Mouse (Mus musculus) spleen, adult 18-20 months (tissue): ENCODE results near the gene Zbtb45.

ENCODE experiments used
- DNase-seq, 2 experiments: peaks; one replicate each; pipeline ENCODE4 v3.0.0; 2022; ENCODE audit warnings: mixed read lengths in 2 of 2

The Zbtb45 gene

DNA sequence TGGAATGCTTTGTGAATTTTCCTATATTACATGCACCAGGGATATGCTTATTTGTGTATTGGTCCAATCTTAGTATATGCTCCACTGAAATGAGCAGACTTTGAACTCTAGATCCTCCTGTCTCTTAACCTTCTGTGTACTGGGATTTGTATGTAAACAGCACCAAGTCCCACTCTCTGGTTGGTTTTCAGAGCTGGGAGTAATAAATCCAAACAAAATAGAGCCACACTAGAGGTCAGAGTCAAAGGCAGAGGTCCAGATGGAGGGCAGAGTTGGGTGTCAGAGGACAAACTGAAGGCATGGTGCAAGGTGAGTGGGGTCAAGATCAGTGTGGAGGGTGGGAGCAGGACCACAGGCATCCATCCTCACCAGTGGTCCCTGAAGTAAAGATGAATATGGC, 14.0 kb downstream of the Zbtb45 start:
- DNase-seq: no peak

GRCm38 (mm10) chr7:12993148-12993547, 16.7 kb downstream of the Zbtb45 start:
- no peak for DNase-seq

GRCm38 (mm10) chr7:12992222-12992621, 17.6 kb downstream of the Zbtb45 start:
- peak in 1 of 2 experiments; percentile 39 for DNase-seq

GRCm38 (mm10) chr7:12987409-12988189, 22.2 kb downstream of the Zbtb45 start:
- no peak for DNase-seq

DNA sequence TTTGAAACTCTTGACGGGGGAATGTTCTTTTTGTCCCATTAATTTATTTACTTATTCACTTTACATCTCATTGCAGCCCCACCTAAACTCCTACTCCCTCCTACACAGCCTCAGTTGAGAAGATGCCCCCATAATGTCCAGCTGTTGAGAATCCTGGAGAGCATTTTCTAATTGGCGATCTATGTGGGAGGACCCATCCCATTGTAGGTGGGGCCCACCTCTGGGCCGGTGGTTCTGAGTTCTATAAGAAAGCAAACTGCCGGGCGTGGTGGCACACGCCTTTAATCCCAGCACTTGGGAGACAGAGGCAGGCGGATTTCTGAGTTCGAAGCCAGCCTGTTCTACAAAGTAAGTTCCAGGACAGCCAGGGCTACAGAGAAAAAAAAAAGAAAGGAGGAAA, 22.9 kb downstream of the Zbtb45 start:
- no peak for DNase-seq

GRCm38 (mm10) chr7:12985724-12986123, 24.1 kb downstream of the Zbtb45 start:
- no peak for DNase-seq

- DNase-seq: no peak
These were observed 29.5 kb downstream of the Zbtb45 start for GRCm38 (mm10) chr7:12980291-12980690.

DNA sequence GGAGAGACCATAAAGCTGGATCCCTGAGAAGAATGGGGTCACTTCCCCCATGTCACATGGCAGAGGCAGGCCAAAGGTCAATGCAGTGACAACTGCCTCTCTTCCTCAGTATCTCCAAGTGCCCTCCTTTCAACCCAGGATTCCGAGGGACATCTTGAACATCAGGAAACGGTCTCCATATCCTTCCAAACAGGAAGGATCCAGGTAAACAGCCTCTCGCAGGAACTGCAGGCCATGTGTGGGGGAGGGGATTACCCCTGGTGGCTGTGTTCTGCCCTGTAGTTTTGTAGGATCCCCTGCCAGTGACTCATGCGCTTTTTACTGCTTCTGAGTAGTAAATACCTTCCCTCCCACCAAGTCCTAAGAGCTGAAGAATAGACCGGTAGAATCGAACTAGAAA, 30.1 kb downstream of the Zbtb45 start:
- no peak for DNase-seq

DNA sequence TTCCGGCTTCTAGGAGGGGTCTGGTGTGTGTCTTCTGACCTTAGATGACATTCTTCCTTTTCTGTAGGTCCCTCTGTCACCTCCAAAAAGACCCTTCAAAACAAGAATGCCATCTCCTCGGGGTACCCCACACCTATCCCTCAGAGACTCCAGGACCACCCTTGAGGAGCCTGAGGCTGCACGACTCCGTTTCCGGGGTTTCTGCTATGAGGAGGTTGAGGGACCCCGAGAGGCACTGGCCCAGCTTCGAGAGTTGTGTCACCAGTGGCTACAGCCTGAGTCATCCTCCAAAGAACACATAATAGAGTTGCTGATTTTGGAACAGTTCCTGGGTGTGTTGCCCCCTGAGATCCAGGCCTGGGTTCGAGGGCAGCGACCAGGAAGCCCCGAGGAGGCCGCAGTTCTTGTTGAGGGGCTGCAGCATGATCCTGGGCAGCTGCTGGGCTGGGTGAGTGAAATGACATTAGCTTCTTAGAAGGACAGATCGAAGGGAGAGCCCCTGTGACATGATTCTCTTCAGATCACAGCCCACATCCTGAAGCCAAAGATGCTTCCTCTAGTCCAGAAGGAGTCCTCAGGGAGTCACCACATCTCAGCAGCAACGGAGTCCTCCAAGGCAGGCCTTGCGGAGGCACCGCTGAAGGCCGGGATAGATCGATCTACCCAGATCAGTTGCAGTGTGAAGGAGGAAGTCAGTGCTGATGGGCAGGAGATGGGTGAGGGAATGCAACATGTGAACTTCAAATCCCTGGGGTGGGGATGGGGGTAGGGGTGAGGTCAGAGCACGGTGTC, 30.7 kb downstream of the Zbtb45 start:
- peak in 1 of 2 experiments; percentile 8 for DNase-seq

GRCm38 (mm10) chr7:12977682-12978389, 32.0 kb downstream of the Zbtb45 start, which contains the start of gene Zfp446:
TSS of gene Zfp446 (plus strand) at chr7:12977848.
- DNase-seq: peak; percentile 91 to 96

- DNase-seq: no peak
These were observed 38.9 kb downstream of the Zbtb45 start for GRCm38 (mm10) chr7:12970906-12971305.

GRCm38 (mm10) chr7:12966104-12966845, 43.6 kb downstream of the Zbtb45 start:
- peak; percentile 46 to 71 for DNase-seq

- peak; percentile 77 to 86 for DNase-seq
These were observed 44.1 kb downstream of the Zbtb45 start, which contains the start of gene Zfp324 for GRCm38 (mm10) chr7:12965678-12966091. TSS of gene Zfp324 (plus strand) at chr7:12965838.

DNA sequence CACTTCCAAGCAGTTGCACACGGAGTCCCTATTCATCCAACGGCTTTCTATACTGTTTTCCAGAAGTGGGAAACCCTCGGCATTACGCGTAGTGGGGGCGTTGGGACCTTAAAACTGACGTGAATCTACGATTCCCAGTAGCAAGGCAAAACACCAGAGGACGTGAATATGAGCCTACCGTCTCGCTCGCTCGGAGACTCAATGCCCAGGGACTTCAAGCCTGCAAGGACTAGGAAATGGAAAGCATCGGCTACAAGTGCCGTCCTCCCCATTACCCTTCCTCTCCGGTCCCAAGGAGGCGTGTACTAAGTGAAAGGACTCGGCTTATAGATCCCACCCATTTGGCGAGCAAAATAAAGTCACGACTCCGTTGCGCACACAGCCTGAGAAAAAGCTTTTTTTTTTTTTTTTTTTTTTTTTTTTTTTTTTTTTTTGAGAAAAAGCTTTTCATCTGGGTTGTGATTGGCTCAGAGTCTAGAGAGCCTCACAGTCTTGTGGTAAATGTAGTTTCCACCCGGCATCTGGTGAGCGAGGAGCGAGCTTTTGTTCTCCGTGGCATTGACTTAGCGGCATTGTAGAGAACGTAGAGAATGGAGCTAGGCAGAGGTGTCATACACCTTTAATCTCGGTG, 48.2 kb downstream of the Zbtb45 start:
- peak; percentile 25 to 42 for DNase-seq

GRCm38 (mm10) chr7:12959718-12960117, 50.1 kb downstream of the Zbtb45 start:
- DNase-seq: no peak

GRCm38 (mm10) chr7:12958948-12959347, 50.9 kb downstream of the Zbtb45 start:
- no peak for DNase-seq

- DNase-seq: no peak
These were observed 52.3 kb downstream of the Zbtb45 start for GRCm38 (mm10) chr7:12957511-12957910.

DNA sequence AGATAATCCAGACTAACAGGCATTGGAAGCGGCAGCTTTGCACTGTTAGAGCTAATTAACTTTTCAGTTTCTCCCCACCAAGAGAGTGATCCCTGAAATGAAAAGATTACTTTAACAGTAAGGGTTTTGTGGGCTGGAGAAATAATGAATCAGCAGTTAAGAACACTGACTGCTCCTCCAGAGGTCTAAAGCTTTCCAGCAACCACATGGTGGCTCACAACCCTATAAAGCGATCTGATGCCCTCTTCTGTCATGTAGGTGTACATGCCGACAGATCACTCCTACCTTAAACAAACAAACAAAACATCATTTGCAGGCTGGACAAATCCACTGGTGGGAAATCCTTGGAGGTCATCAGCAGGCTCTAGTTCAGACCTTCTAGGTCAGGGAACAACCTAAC, 54.9 kb downstream of the Zbtb45 start:
- DNase-seq: no peak
